Mouse (Mus musculus): ENCODE measurements around the gene Tmem231. TPM values are rescaled to one million over a fixed set of nuclear protein-coding genes. Genes with fewer than 3 reads are reported as not detected.

The Tmem231 gene
- polyA plus RNA-seq, 1 experiment from 2014 or later: 11.8 TPM

- Histone ChIP-seq H3K4me1 (ENCODE audit: control insufficient read depth, insufficient read depth, low read length) (no peaks in the 10 kb centered on the region), H3K27me3 (replicated peaks; ENCODE audit: control insufficient read depth, insufficient read depth, low read length) (no peaks in the 10 kb centered on the region), H3K4me2 (ENCODE audit: low read length) (no peak overlapping the region), H3K9ac (ENCODE audit: low read length) (no peak overlapping the region), H3K27ac (ENCODE audit: low read depth, low read length) (no peak overlapping the region), H3K36me3 (ENCODE audit: control insufficient read depth, insufficient read depth, low read length) (peaks cover 8% of the 10 kb centered on the region; the same call in 1 of the 2 replicates), H3K4me3 (ENCODE audit: low read depth, low read length) (no peak overlapping the region), H3K9me3 (replicated peaks; ENCODE audit: control insufficient read depth, low read length) (no peaks in the 10 kb centered on the region)
- 86% methylated on average over 7 of the region's 7 CpGs for WGBS
- DNase-seq (ENCODE audit: low spot score) (no peak), ATAC-seq (no peak)
These were observed 31.3 kb upstream of the Tmem231 start for GRCm38 (mm10) chr8:111964849-111965561.

DNA sequence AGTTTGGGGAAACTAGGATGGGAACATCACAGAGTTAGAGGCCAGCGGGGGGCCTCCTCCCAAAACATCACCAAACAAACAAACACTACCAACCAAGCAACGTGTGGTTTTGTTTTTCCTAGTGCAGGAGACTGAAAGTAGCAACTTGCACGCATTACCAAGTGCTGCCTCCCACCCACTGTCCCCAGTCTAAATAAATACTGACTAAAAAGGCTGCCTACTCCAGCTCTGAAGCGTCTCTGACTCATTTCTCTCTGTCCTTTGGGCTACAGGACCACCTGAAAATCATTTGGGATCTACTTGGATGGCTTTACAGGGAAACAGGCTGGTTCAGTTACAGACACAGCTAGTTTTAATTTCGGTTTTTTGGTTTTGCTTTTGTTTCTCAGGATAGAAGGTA, 30.7 kb upstream of the Tmem231 start:
- H3K4me3 ChIP-seq (ENCODE audit: low read depth, low read length): no peak overlapping the region
- H3K4me2 ChIP-seq (ENCODE audit: low read length): no peak overlapping the region
- H3K27me3 ChIP-seq (replicated peaks; ENCODE audit: control insufficient read depth, insufficient read depth, low read length): no peaks in the 10 kb centered on the region
- H3K9me3 ChIP-seq (replicated peaks; ENCODE audit: control insufficient read depth, low read length): no peaks in the 10 kb centered on the region
- no peak overlapping the region for H3K9ac ChIP-seq (ENCODE audit: low read length)
- 74% methylated on average over 5 of the region's 5 CpGs for WGBS
- no peak overlapping the region for H3K27ac ChIP-seq (ENCODE audit: low read depth, low read length)
- no peak for ATAC-seq
- no peak for DNase-seq (ENCODE audit: low spot score)
- H3K4me1 ChIP-seq (ENCODE audit: control insufficient read depth, insufficient read depth, low read length): no peaks in the 10 kb centered on the region
- H3K36me3 ChIP-seq (ENCODE audit: control insufficient read depth, insufficient read depth, low read length): peaks cover 8% of the 10 kb centered on the region; the same call in 1 of the 2 replicates

- DNase-seq (ENCODE audit: low spot score) (no peak), ATAC-seq (no peak)
- no peak overlapping the region for H3K9ac ChIP-seq (ENCODE audit: low read length)
- H3K9me3 ChIP-seq (replicated peaks; ENCODE audit: control insufficient read depth, low read length): no peaks in the 10 kb centered on the region
- H3K4me3 ChIP-seq (ENCODE audit: low read depth, low read length): no peak overlapping the region
- no peaks in the 10 kb centered on the region for H3K27me3 ChIP-seq (replicated peaks; ENCODE audit: control insufficient read depth, insufficient read depth, low read length)
- H3K36me3 ChIP-seq (ENCODE audit: control insufficient read depth, insufficient read depth, low read length): peaks cover 8% of the 10 kb centered on the region; the same call in 1 of the 2 replicates
- WGBS: 83% methylated on average over 4 of the region's 4 CpGs
- no peak overlapping the region for H3K27ac ChIP-seq (ENCODE audit: low read depth, low read length)
- H3K4me1 ChIP-seq (ENCODE audit: control insufficient read depth, insufficient read depth, low read length): no peaks in the 10 kb centered on the region
- no peak overlapping the region for H3K4me2 ChIP-seq (ENCODE audit: low read length)
These were observed 29.9 kb upstream of the Tmem231 start for GRCm38 (mm10) chr8:111963546-111963945.

- no peaks in the 10 kb centered on the region for H3K4me1 ChIP-seq (ENCODE audit: control insufficient read depth, insufficient read depth, low read length)
- 66% methylated on average over 10 of the region's 10 CpGs for WGBS
- ATAC-seq: no peak
- H3K4me2 ChIP-seq (ENCODE audit: low read length): no peak overlapping the region
- no peak overlapping the region for H3K27ac ChIP-seq (ENCODE audit: low read depth, low read length)
- H3K9ac ChIP-seq (ENCODE audit: low read length): no peak overlapping the region
- H3K4me3 ChIP-seq (ENCODE audit: low read depth, low read length): no peak overlapping the region
- no peaks in the 10 kb centered on the region for H3K27me3 ChIP-seq (replicated peaks; ENCODE audit: control insufficient read depth, insufficient read depth, low read length)
- no peak for DNase-seq (ENCODE audit: low spot score)
- H3K36me3 ChIP-seq (ENCODE audit: control insufficient read depth, insufficient read depth, low read length): peaks cover 8% of the 10 kb centered on the region; the same call in 1 of the 2 replicates
- H3K9me3 ChIP-seq (replicated peaks; ENCODE audit: control insufficient read depth, low read length): no peaks in the 10 kb centered on the region
These were observed 29.4 kb upstream of the Tmem231 start for GRCm38 (mm10) chr8:111963091-111963490.

DNA sequence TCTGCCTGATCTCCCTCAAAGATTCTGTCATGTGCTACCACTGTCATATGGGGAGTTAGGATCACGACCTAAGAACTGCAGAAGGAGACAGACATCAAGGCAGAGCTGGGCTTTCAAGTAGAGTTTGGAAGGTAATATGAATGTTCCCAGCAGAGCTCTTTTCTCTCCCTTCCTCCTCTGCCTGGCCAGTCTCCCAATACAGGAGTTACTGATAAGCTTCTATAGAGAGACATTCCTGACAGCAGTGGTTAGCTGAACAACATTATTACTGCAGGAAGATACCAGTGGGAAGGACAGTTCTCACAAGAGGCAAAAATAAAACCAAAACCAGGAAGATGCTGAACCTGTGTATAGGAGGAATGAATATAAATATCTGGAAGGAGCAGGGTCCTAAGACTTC, 28.9 kb upstream of the Tmem231 start:
- DNase-seq (ENCODE audit: low spot score) (no peak), ATAC-seq (no peak)
- 70% methylated on average over 1 of the region's 1 CpGs for WGBS
- no peaks in the 10 kb centered on the region for H3K27me3 ChIP-seq (replicated peaks; ENCODE audit: control insufficient read depth, insufficient read depth, low read length)
- H3K4me1 ChIP-seq (ENCODE audit: control insufficient read depth, insufficient read depth, low read length): no peaks in the 10 kb centered on the region
- H3K36me3 ChIP-seq (ENCODE audit: control insufficient read depth, insufficient read depth, low read length): peaks cover 6% of the 10 kb centered on the region; the same call in 1 of the 2 replicates
- no peak overlapping the region for H3K27ac ChIP-seq (ENCODE audit: low read depth, low read length)
- H3K4me2 ChIP-seq (ENCODE audit: low read length): no peak overlapping the region
- no peak overlapping the region for H3K4me3 ChIP-seq (ENCODE audit: low read depth, low read length)
- no peaks in the 10 kb centered on the region for H3K9me3 ChIP-seq (replicated peaks; ENCODE audit: control insufficient read depth, low read length)
- H3K9ac ChIP-seq (ENCODE audit: low read length): no peak overlapping the region

DNA sequence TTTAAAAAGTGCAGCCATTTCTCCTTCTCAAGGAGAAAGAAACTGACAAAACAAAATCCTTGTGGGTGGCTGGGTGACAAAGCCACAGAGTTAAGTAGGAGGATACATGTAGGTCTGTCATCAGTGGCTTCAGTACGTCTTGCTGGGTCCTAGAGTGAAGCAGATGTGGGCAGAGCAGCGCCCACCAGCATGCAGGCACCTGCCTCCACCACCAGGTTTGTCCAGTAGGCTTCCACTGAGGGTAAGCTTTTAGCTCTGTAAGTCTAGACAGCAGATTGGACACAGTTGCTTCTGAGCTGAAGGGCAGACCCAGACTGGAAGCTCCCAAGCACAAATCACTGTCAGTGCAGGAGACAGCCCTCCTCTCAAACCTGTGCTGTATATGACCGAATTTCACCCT, 27.6 kb upstream of the Tmem231 start:
- H3K4me3 ChIP-seq (ENCODE audit: low read depth, low read length): no peak overlapping the region

GRCm38 (mm10) chr8:111960591-111961321, 27.1 kb upstream of the Tmem231 start:
- no peaks in the 10 kb centered on the region for H3K27me3 ChIP-seq (replicated peaks; ENCODE audit: control insufficient read depth, insufficient read depth, low read length)
- no peak overlapping the region for H3K4me3 ChIP-seq (ENCODE audit: low read depth, low read length)
- no peaks in the 10 kb centered on the region for H3K4me1 ChIP-seq (ENCODE audit: control insufficient read depth, insufficient read depth, low read length)
- WGBS: 73% methylated on average over 15 of the region's 15 CpGs
- no peak overlapping the region for H3K9ac ChIP-seq (ENCODE audit: low read length)
- DNase-seq (ENCODE audit: low spot score) (no peak), ATAC-seq (no peak)
- no peaks in the 10 kb centered on the region for H3K9me3 ChIP-seq (replicated peaks; ENCODE audit: control insufficient read depth, low read length)
- no peak overlapping the region for H3K4me2 ChIP-seq (ENCODE audit: low read length)
- H3K27ac ChIP-seq (ENCODE audit: low read depth, low read length): no peak overlapping the region
- peaks cover 18% of the 10 kb centered on the region for H3K36me3 ChIP-seq (ENCODE audit: control insufficient read depth, insufficient read depth, low read length)

More for the DNA sequence above, 27.6 kb upstream of the Tmem231 start:
- WGBS: 71% methylated on average over 3 of the region's 3 CpGs
- Histone ChIP-seq H3K27me3 (replicated peaks; ENCODE audit: control insufficient read depth, insufficient read depth, low read length) (no peaks in the 10 kb centered on the region), H3K27ac (ENCODE audit: low read depth, low read length) (no peak overlapping the region), H3K9ac (ENCODE audit: low read length) (no peak overlapping the region), H3K36me3 (ENCODE audit: control insufficient read depth, insufficient read depth, low read length) (peaks cover 13% of the 10 kb centered on the region), H3K4me2 (ENCODE audit: low read length) (no peak overlapping the region), H3K4me1 (ENCODE audit: control insufficient read depth, insufficient read depth, low read length) (no peaks in the 10 kb centered on the region), H3K9me3 (replicated peaks; ENCODE audit: control insufficient read depth, low read length) (no peaks in the 10 kb centered on the region)
- DNase-seq (ENCODE audit: low spot score) (no peak), ATAC-seq (no peak)

DNA sequence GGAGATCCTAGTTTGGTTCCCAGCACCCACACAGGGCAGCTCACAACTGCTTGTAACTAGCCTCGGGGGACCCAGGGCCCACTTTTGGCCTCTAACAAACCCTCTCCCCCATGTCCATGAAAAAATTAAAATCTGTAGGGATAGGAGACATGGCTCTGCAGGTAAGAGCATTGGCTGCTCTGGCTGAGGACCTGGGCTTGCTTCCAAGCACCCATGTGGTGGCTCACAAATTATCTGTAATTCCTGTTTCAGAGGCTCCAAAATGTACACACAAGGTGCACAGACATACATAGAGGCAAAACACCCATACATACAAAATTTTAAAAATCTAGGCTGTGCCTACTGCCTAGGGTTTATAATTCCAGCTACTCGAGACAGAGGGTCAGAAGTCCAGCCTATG, 23.6 kb upstream of the Tmem231 start:
- ATAC-seq: no peak
- H3K27me3 ChIP-seq (replicated peaks; ENCODE audit: control insufficient read depth, insufficient read depth, low read length): no peaks in the 10 kb centered on the region
- H3K36me3 ChIP-seq (ENCODE audit: control insufficient read depth, insufficient read depth, low read length): peaks cover 46% of the 10 kb centered on the region
- no peaks in the 10 kb centered on the region for H3K4me1 ChIP-seq (ENCODE audit: control insufficient read depth, insufficient read depth, low read length)
- no peak for DNase-seq (ENCODE audit: low spot score)
- no peak overlapping the region for H3K4me2 ChIP-seq (ENCODE audit: low read length)
- no peak overlapping the region for H3K4me3 ChIP-seq (ENCODE audit: low read depth, low read length)
- no peak overlapping the region for H3K27ac ChIP-seq (ENCODE audit: low read depth, low read length)
- no peak overlapping the region for H3K9ac ChIP-seq (ENCODE audit: low read length)
- H3K9me3 ChIP-seq (replicated peaks; ENCODE audit: control insufficient read depth, low read length): no peaks in the 10 kb centered on the region
- WGBS: 91% methylated on average over 2 of the region's 2 CpGs

DNA sequence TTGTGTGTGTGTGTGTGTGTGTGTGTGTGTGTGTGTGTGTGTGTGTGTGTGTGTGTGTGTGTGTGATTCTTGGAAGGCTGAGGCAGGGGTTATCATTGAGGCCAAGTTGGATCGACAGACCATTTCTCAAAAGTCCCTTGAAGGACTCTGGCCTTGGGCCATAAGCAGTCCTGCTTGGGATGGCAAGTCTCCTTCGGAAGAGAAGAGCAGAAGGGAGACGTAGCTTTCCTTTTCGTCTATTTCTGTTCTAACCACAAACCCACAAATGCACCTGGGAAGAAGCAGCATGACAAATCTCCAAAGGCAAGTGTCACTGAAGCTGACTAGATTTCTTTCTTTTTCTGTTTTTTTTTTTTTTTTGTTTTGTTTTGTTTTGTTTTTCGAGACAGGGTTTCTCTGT, 22.2 kb upstream of the Tmem231 start:
- H3K27ac ChIP-seq (ENCODE audit: low read depth, low read length): no peak overlapping the region
- no peaks in the 10 kb centered on the region for H3K9me3 ChIP-seq (replicated peaks; ENCODE audit: control insufficient read depth, low read length)
- H3K4me2 ChIP-seq (ENCODE audit: low read length): no peak overlapping the region
- WGBS: 99% methylated on average over 5 of the region's 5 CpGs
- peaks cover 57% of the 10 kb centered on the region for H3K36me3 ChIP-seq (ENCODE audit: control insufficient read depth, insufficient read depth, low read length)
- ATAC-seq (no peak), DNase-seq (ENCODE audit: low spot score) (no peak)
- H3K9ac ChIP-seq (ENCODE audit: low read length): no peak overlapping the region
- H3K4me1 ChIP-seq (ENCODE audit: control insufficient read depth, insufficient read depth, low read length): no peaks in the 10 kb centered on the region
- no peak overlapping the region for H3K4me3 ChIP-seq (ENCODE audit: low read depth, low read length)
- no peaks in the 10 kb centered on the region for H3K27me3 ChIP-seq (replicated peaks; ENCODE audit: control insufficient read depth, insufficient read depth, low read length)
